Mouse (Mus musculus) B cell, adult 67 days (primary cell): ENCODE results near the gene Ppia. TPM values are rescaled to one million over a fixed set of nuclear protein-coding genes. Genes with fewer than 3 reads are reported as not detected.

Experiments
- total RNA-seq, 2 experiments: library from RNA; stranded (reverse); gene quantifications; 4 replicates each; pipeline ENCODE4 v1.2.4; 2023

The Ppia gene
- total RNA-seq = 1,000 to 10,000 TPM; 1,054 to 1,069 TPM

GRCm38 (mm10) chr11:6414751-6415550 lies at the start of gene Ppia:
Ppia (plus strand) TSS chr11:6415443.

GRCm38 (mm10) chr11:6388726-6389413 lies 26.4 kb upstream of the Ppia start, which contains the start of gene Zmiz2:
Zmiz2 (plus strand) TSS chr11:6389074.

GRCm38 (mm10) chr11:6444077-6444853 lies 29.0 kb downstream of the Ppia start, which contains the start of gene H2afv:
H2afv (minus strand) TSS chr11:6444443.

Other genes with a start within 250 kb of the Ppia start
- under 1 TPM; 0.44 to 0.56 TPM for gene A730071L15Rik, start 215.4 kb upstream of the Ppia start, total RNA-seq
- 10 to 100 TPM; 60.0 to 64.6 TPM for gene Nudcd3, start 215.0 kb upstream of the Ppia start, total RNA-seq
- gene Npc1l1, start 185.3 kb upstream of the Ppia start, total RNA-seq = under 1 TPM in 1 of 2 experiments, not detected in 1; 0.12 TPM
- 10 to 100 TPM; 75.0 to 81.6 TPM for gene Ddx56, start 147.7 kb upstream of the Ppia start, total RNA-seq
- gene Tmed4, start 140.6 kb upstream of the Ppia start, total RNA-seq = 10 to 100 TPM; 40.7 to 47.9 TPM
- 100 to 1,000 TPM; 203 to 204 TPM for gene Ogdh, start 123.8 kb upstream of the Ppia start, total RNA-seq
- gene Zmiz2, start 26.4 kb upstream of the Ppia start, total RNA-seq = 100 to 1,000 TPM; 166 to 195 TPM
- gene H2afv, start 29.0 kb downstream of the Ppia start, total RNA-seq = 10 to 100 TPM; 65.0 to 66.6 TPM
- gene Purb, start 60.5 kb downstream of the Ppia start, total RNA-seq = 10 to 100 TPM; 82.2 to 85.5 TPM
- 100 to 1,000 TPM; 309 to 327 TPM for gene Myo1g, start 105.5 kb downstream of the Ppia start, total RNA-seq
- 100 to 1,000 TPM; 310 to 324 TPM for gene Ccm2, start 131.4 kb downstream of the Ppia start, total RNA-seq
- gene Nacad, start 190.6 kb downstream of the Ppia start, total RNA-seq = under 1 TPM; 0.29 to 0.33 TPM
- 100 to 1,000 TPM; 153 to 164 TPM for gene Tbrg4, start 210.6 kb downstream of the Ppia start, total RNA-seq
- not detected for gene Wap, start 223.2 kb downstream of the Ppia start, total RNA-seq
- not detected for gene Ramp3, start 243.1 kb downstream of the Ppia start, total RNA-seq